Mouse (Mus musculus): ENCODE measurements at regions not wholly inside any gene's neighbourhood (a gene's known extent, or its start where the extent isn't known, plus 50 kb on each side); places are given as distances from the start of the nearest gene placed in this dataset.
A peak's percentile ranks its signal among the peaks of the same experiment; 100 is the strongest.

DNA sequence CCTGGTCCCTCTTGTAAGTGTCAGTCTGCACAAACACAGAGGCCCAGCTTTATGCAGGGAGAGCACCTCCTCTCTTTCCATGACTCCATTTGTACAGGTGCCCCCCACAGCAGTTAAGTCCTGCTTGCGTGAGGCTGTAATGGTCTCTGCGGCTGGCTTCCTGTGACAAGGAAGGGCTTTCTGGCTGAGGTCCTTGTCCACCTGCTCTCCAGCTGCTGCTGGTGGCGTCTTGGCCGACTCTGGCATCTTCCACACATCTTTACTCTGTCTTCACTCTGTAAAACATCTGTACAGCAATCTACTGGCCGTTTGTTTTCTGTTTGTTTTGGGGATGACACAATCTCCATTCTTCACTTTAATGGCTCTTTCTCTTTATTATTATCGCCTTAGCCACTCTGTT, 60.8 kb downstream of the Rpusd4 start:
- H3K27me3 ChIP-seq (ENCODE audit: control insufficient read depth, insufficient read depth, low read length): peaks cover 57% of the 10 kb centered on the region
- H3K9me3 ChIP-seq (ENCODE audit: control insufficient read depth, low read length): no peaks in the 10 kb centered on the region
- no peak for ATAC-seq (ENCODE audit: low FRiP score)
- no peak overlapping the region for H3K27ac ChIP-seq (ENCODE audit: low read depth, low read length)
- H3K9ac ChIP-seq (ENCODE audit: low read length): no peak overlapping the region
- H3K4me3 ChIP-seq (ENCODE audit: low read depth, low read length): no peak overlapping the region
- no peak overlapping the region for H3K4me2 ChIP-seq
- peaks cover 26% of the 10 kb centered on the region for H3K4me1 ChIP-seq (ENCODE audit: control insufficient read depth, insufficient read depth, low read length)
- no peaks in the 10 kb centered on the region for H3K36me3 ChIP-seq (ENCODE audit: control insufficient read depth, insufficient read depth, low read length)
- DNase-seq (ENCODE audit: low spot score, missing footprints): no peak
- WGBS: 68% methylated on average over 6 of the region's 6 CpGs

DNA sequence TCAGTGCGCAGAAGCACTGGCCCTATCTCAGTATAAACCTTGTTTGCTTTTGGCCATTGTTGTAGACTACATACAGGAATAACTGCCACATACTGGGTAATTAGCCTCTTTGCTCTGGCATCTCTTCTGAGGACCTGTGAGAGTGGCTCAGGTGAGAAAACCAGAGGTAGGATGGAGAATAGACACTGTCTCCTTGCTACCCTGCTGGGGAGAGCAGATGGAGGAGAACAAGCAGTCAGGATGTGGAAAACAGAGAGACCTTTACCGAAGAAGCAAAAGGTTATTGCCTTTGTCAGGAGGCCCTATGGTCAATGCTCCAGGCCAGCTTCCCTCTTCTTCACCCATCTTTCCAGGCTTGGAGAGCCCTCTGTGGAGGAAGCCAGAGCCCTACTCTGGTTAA, 62.7 kb downstream of the Rpusd4 start:
- no peaks in the 10 kb centered on the region for H3K36me3 ChIP-seq (ENCODE audit: control insufficient read depth, insufficient read depth, low read length)
- peaks cover 26% of the 10 kb centered on the region for H3K4me1 ChIP-seq (ENCODE audit: control insufficient read depth, insufficient read depth, low read length)
- WGBS: 81% methylated on average over 2 of the region's 2 CpGs
- no peak overlapping the region for H3K4me2 ChIP-seq
- peaks cover 73% of the 10 kb centered on the region for H3K27me3 ChIP-seq (ENCODE audit: control insufficient read depth, insufficient read depth, low read length)
- H3K9me3 ChIP-seq (ENCODE audit: control insufficient read depth, low read length): no peaks in the 10 kb centered on the region
- no peak overlapping the region for H3K4me3 ChIP-seq (ENCODE audit: low read depth, low read length)
- DNase-seq (ENCODE audit: low spot score, missing footprints) (no peak), ATAC-seq (ENCODE audit: low FRiP score) (no peak)
- no peak overlapping the region for H3K9ac ChIP-seq (ENCODE audit: low read length)
- H3K27ac ChIP-seq (ENCODE audit: low read depth, low read length): no peak overlapping the region

DNA sequence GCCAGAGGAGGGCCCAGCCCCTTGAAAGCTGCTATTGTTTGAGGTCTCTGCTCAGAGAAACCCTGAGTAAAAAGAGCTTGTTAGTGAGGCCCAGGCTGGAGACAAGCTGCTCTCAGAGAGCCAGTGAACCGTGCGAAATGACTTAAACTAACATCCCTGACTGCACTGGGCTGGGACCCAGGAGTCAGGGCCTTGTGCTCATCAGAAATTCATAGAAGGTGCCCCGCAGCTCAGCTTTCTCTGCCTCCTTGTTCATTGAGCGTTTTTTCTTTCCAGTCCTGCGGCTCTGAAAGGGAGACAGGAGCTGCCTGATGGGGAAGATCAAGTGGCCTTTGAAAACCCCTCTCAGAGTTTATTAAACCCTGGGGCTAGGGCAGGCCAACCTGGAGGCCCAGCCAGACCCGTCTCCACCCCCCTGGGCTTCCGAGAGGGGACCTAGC, 63.6 kb downstream of the Rpusd4 start:
- 3% methylated on average over 7 of the region's 7 CpGs for WGBS
- Histone ChIP-seq H3K9me3 (ENCODE audit: control insufficient read depth, low read length) (no peaks in the 10 kb centered on the region), H3K36me3 (ENCODE audit: control insufficient read depth, insufficient read depth, low read length) (no peaks in the 10 kb centered on the region), H3K9ac (ENCODE audit: low read length) (no peak overlapping the region), H3K4me3 (ENCODE audit: low read depth, low read length) (no peak overlapping the region), H3K27ac (ENCODE audit: low read depth, low read length) (peak overlapping the region; percentile 75), H3K27me3 (ENCODE audit: control insufficient read depth, insufficient read depth, low read length) (peaks cover 82% of the 10 kb centered on the region), H3K4me1 (ENCODE audit: control insufficient read depth, insufficient read depth, low read length) (peaks cover 32% of the 10 kb centered on the region), H3K4me2 (0 out of 2 replicates have a peak overlapping the region, but pooled peaks have one; percentile 6)
- ATAC-seq (ENCODE audit: low FRiP score) (peak; percentile 94), DNase-seq (ENCODE audit: low spot score, missing footprints) (peak; percentile 93)

DNA sequence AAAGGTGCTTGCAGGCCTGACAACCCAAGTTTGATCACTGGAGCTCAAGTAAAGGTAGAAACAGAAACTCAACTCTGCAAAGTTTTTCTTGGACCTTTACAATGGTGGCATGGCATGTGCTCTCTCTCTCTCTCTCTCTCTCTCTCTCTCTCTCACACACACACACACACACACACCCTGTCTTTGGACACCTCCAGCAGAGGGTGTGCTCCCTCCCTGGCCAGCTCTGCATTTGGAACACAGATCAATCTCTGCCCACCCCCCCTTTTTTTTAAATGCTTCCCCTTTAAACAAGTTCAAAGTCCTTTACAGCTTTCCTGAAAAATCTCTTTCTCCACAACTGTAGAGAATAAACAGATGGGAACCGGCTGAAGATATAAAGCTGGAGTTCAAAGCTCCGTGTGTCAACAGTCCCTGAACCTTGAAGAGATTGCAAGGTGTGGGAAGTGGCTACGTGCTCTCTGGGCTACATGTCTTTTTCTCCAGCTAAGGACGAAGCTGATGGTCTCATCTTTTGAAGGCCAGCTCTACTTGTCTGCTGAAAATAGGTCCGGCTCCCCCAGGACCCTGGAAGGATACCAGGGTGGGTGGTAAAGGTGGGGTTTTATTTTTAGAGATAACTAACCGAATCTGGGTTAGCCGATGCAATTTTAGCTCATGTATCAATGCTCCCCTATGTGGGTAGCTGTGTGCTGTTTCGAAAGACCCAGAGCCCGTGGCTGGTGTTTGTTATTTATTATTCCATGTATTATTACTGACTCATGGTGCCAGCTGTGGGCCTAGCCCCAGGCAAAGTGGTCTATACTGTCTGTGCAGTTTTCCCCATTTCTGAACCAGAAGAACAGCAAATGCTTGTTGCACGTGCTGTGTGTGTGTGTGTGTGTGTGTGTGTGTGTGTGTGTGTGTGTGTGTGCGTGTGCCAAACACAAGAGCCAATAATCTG, 65.3 kb downstream of the Rpusd4 start:
- H3K27ac ChIP-seq (ENCODE audit: low read depth, low read length): no peak overlapping the region
- H3K27me3 ChIP-seq (ENCODE audit: control insufficient read depth, insufficient read depth, low read length): peaks cover 72% of the 10 kb centered on the region
- H3K9ac ChIP-seq (ENCODE audit: low read length): no peak overlapping the region
- peaks cover 35% of the 10 kb centered on the region for H3K4me1 ChIP-seq (ENCODE audit: control insufficient read depth, insufficient read depth, low read length)
- no peaks in the 10 kb centered on the region for H3K36me3 ChIP-seq (ENCODE audit: control insufficient read depth, insufficient read depth, low read length)
- peak; percentile 84 for DNase-seq (ENCODE audit: low spot score, missing footprints)
- ATAC-seq (ENCODE audit: low FRiP score): no peak
- H3K4me2 ChIP-seq: no peak overlapping the region
- WGBS: 74% methylated on average over 11 of the region's 11 CpGs
- H3K9me3 ChIP-seq (ENCODE audit: control insufficient read depth, low read length): no peaks in the 10 kb centered on the region
- H3K4me3 ChIP-seq (ENCODE audit: low read depth, low read length): no peak overlapping the region

DNA sequence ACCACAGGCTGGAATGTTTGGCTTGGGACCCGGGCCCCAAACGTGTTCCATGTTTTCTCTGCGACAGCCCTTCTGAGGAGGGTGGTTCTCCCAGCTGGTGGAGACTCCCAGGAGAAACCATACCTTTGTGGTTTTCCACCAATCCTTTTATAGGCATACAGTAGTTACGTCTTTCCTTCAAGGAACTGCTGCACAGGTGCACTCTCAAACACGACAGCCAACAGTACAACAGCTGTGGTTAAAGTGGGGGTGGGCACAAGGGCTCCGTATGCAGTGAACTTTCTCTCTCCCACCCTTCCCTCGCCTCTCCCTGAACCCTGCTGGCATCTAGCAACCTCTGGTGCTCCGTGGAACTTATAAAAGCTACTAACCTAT, 66.0 kb downstream of the Rpusd4 start:
- no peak overlapping the region for H3K9ac ChIP-seq (ENCODE audit: low read length)
- H3K4me3 ChIP-seq (ENCODE audit: low read depth, low read length): no peak overlapping the region
- H3K4me2 ChIP-seq: no peak overlapping the region
- ATAC-seq (ENCODE audit: low FRiP score) (no peak), DNase-seq (ENCODE audit: low spot score, missing footprints) (no peak)
- no peaks in the 10 kb centered on the region for H3K9me3 ChIP-seq (ENCODE audit: control insufficient read depth, low read length)
- no peaks in the 10 kb centered on the region for H3K36me3 ChIP-seq (ENCODE audit: control insufficient read depth, insufficient read depth, low read length)
- H3K4me1 ChIP-seq (ENCODE audit: control insufficient read depth, insufficient read depth, low read length): peaks cover 35% of the 10 kb centered on the region
- WGBS: 81% methylated on average over 8 of the region's 8 CpGs
- peaks cover 69% of the 10 kb centered on the region for H3K27me3 ChIP-seq (ENCODE audit: control insufficient read depth, insufficient read depth, low read length)
- no peak overlapping the region for H3K27ac ChIP-seq (ENCODE audit: low read depth, low read length)

DNA sequence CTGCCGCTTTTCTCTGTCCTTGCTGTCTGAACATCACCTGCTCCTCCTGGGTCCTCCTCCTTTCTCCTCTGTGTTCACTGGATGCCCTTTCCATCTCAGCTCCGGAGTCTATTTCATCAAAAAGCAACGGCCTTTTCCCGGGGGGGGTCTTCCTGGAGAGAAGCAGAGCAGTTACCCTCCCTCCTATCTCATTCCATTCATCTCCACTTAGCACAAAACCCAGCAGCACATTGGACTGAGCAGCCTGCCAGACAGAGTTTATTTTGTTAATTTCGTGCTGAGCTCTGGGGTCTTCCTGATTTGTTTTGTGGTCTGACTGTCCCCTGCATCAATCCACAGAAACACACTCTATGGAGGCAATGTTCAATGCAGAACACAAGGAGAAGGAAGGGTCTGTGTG, 66.9 kb downstream of the Rpusd4 start:
- no peak overlapping the region for H3K9ac ChIP-seq (ENCODE audit: low read length)
- no peak overlapping the region for H3K4me2 ChIP-seq
- H3K27me3 ChIP-seq (ENCODE audit: control insufficient read depth, insufficient read depth, low read length): peaks cover 64% of the 10 kb centered on the region
- H3K36me3 ChIP-seq (ENCODE audit: control insufficient read depth, insufficient read depth, low read length): no peaks in the 10 kb centered on the region
- ATAC-seq (ENCODE audit: low FRiP score) (no peak), DNase-seq (ENCODE audit: low spot score, missing footprints) (peak; percentile 78)
- peaks cover 35% of the 10 kb centered on the region for H3K4me1 ChIP-seq (ENCODE audit: control insufficient read depth, insufficient read depth, low read length)
- H3K4me3 ChIP-seq (ENCODE audit: low read depth, low read length): no peak overlapping the region
- no peak overlapping the region for H3K27ac ChIP-seq (ENCODE audit: low read depth, low read length)
- no peaks in the 10 kb centered on the region for H3K9me3 ChIP-seq (ENCODE audit: control insufficient read depth, low read length)
- 70% methylated on average over 5 of the region's 5 CpGs for WGBS

DNA sequence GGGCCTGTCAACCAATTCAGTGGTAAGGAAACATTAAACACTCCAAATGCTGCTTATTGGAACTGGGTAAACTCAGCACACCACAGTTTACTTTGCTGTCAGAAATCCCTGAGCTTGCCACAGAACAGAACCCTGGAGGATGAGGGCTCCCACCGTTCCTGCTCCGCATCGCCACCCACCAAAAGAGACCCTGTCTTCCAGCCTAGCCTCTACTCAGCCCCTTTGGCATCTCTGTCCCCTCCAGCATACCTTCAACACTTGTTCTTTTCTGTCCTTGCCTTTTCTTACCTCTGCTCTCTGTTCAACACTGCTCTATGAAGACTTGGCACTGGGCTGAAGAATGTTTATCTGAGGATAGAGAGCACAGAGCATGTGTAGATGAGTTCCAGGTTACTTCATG, 67.5 kb downstream of the Rpusd4 start:
- 86% methylated on average over 3 of the region's 3 CpGs for WGBS
- no peak for ATAC-seq (ENCODE audit: low FRiP score)
- H3K27ac ChIP-seq (ENCODE audit: low read depth, low read length): no peak overlapping the region
- H3K27me3 ChIP-seq (ENCODE audit: control insufficient read depth, insufficient read depth, low read length): peaks cover 59% of the 10 kb centered on the region
- H3K36me3 ChIP-seq (ENCODE audit: control insufficient read depth, insufficient read depth, low read length): no peaks in the 10 kb centered on the region
- H3K9ac ChIP-seq (ENCODE audit: low read length): no peak overlapping the region
- peak; percentile 80 for DNase-seq (ENCODE audit: low spot score, missing footprints)
- no peaks in the 10 kb centered on the region for H3K9me3 ChIP-seq (ENCODE audit: control insufficient read depth, low read length)
- peaks cover 32% of the 10 kb centered on the region for H3K4me1 ChIP-seq (ENCODE audit: control insufficient read depth, insufficient read depth, low read length)
- H3K4me2 ChIP-seq: no peak overlapping the region
- H3K4me3 ChIP-seq (ENCODE audit: low read depth, low read length): no peak overlapping the region

DNA sequence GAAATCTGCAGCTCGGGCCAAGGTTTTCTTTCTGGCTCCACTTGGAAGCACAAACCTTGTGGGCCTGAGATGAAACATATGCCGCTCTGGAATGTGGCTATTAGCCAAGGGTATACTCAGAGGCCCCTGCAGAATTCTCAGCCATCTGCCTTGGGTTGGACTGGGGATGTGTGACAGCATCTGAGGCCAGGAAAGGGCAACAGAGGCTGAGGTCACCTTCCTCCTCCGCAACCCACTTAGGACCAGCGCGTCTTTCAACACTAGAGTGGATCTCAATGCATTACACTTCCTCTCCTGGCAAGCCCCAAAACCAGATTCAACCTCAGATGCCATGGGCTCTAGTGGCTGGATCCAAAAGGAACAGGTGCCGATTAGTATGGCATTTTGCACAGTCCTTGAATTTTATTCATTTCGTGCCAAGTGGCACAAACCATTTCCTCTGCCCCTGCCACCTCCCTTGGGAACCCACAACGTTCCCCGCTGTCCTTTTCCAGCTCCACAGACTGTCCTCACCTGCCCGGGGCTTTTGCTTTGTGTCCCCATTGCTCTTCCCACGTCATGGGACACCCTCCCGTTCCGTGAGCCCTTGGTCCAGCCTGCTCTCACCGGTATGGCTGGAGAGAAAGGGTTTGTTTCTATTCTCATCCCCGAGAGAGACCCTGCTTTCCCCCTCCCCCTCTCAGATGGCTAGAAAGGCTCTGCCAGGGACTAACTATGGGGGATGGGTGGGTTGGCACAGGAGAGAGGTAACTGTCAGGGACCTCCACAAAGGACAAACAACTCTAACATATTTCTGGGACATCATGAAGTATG, 68.4 kb downstream of the Rpusd4 start:
- no peak overlapping the region for H3K27ac ChIP-seq (ENCODE audit: low read depth, low read length)
- ATAC-seq (ENCODE audit: low FRiP score): no peak

DNA sequence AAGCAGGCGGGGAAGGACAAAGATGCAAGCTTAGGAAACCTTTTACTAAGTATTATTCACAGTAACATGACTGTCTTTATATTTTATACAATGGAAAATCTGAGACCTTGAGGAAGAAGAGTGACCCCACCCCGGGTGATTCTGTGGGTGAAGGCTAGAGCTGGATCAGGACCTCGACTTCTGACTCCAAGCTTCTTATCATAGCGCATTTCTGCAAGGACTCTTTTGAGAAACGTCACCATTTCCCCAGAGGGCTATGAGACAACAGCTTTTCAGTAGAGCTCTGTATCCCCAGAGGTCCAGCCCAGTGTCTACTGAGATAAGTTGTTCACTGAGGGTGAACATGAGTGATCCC, 69.0 kb downstream of the Rpusd4 start:
- no peak overlapping the region for H3K9ac ChIP-seq (ENCODE audit: low read length)
- H3K4me1 ChIP-seq (ENCODE audit: control insufficient read depth, insufficient read depth, low read length): peaks cover 24% of the 10 kb centered on the region
- peaks cover 54% of the 10 kb centered on the region for H3K27me3 ChIP-seq (ENCODE audit: control insufficient read depth, insufficient read depth, low read length)
- ATAC-seq (ENCODE audit: low FRiP score) (no peak), DNase-seq (ENCODE audit: low spot score, missing footprints) (peak; percentile 41)
- no peaks in the 10 kb centered on the region for H3K36me3 ChIP-seq (ENCODE audit: control insufficient read depth, insufficient read depth, low read length)
- H3K27ac ChIP-seq (ENCODE audit: low read depth, low read length): no peak overlapping the region
- WGBS: 79% methylated on average over 5 of the region's 5 CpGs
- H3K4me3 ChIP-seq (ENCODE audit: low read depth, low read length): no peak overlapping the region
- H3K4me2 ChIP-seq: no peak overlapping the region
- no peaks in the 10 kb centered on the region for H3K9me3 ChIP-seq (ENCODE audit: control insufficient read depth, low read length)

More for the DNA sequence above, 68.4 kb downstream of the Rpusd4 start:
- WGBS: 69% methylated on average over 15 of the region's 15 CpGs
- H3K4me3 ChIP-seq (ENCODE audit: low read depth, low read length): no peak overlapping the region
- H3K27me3 ChIP-seq (ENCODE audit: control insufficient read depth, insufficient read depth, low read length): peaks cover 54% of the 10 kb centered on the region
- no peak overlapping the region for H3K9ac ChIP-seq (ENCODE audit: low read length)
- H3K36me3 ChIP-seq (ENCODE audit: control insufficient read depth, insufficient read depth, low read length): no peaks in the 10 kb centered on the region
- H3K4me1 ChIP-seq (ENCODE audit: control insufficient read depth, insufficient read depth, low read length): peaks cover 30% of the 10 kb centered on the region
- H3K4me2 ChIP-seq: no peak overlapping the region
- no peaks in the 10 kb centered on the region for H3K9me3 ChIP-seq (ENCODE audit: control insufficient read depth, low read length)
- peak; percentile 64 for DNase-seq (ENCODE audit: low spot score, missing footprints)
